Mouse (Mus musculus) heart, adult 18-20 months (tissue): ENCODE results near the gene Gucy2e. TPM values are rescaled to one million over a fixed set of nuclear protein-coding genes. Genes with fewer than 3 reads are reported as not detected.
A peak's percentile ranks its signal among the peaks of the same experiment; 100 is the strongest.

Experiments
- DNase-seq, 2 experiments: peaks; one replicate each; pipeline ENCODE4 v3.0.0; 2021 to 2022; ENCODE audit warnings: mixed read lengths in 1 of 2
- total RNA-seq, 2 experiments: library from RNA; stranded (reverse); gene quantifications; 2 replicates each; pipeline ENCODE4 v1.2.3; 2021

Gucy2e gene
- total RNA-seq, 2 experiments from 2014 or later, result 1.3 to 1.5 TPM

DNA sequence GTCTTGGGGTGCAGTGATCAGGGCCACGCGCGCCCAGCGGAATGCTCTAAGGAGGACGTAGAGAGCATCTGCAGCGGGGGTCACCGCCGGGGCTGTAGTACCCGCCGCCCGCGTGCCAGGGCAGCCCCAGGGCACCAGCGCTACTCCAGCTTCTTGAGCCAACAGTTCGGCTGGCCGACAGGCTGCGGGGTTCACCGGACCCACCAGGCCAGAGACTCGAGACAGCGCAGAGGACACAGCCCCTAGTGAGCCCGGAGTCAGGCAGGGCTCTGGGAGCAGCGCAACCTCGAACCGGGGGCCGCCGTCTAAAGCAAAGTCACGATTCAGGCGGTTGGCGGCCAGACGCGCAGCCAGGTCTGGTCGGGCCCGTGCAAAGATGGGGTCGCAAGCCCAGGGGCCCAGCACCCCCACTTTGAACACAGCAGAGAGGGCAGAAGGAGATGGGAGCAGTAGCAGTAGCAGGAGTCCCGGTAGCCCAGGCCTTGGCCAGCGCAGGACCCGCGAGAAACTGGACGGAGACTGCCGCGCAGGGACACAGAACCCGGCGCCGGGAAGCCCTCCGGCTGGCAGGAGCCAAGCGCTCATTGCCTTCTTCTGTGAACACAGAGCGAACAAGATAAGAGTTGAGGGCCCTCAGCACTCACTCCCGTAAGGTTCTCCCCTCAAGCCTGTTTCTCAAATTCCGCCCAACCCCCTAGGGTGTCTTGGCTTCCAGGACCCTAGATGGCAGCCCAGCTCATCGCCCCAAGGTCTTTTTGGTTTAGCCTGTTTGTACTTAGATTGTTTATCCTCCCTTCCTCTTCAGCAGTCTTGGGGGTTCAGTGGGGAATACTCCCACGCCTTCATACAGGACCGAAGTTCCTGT is 543 bp downstream of the Gucy2e start:
- DNase-seq, result no peak

GRCm38 (mm10) chr11:69235285-69236060 is 1.4 kb downstream of the Gucy2e start:
- DNase-seq, result peak; percentile 52 to 58

- DNase-seq, result no peak
Measured at GRCm38 (mm10) chr11:69233141-69233540, 3.7 kb downstream of the Gucy2e start.

GRCm38 (mm10) chr11:69230420-69230819 is 6.4 kb downstream of the Gucy2e start:
- DNase-seq, result no peak

DNA sequence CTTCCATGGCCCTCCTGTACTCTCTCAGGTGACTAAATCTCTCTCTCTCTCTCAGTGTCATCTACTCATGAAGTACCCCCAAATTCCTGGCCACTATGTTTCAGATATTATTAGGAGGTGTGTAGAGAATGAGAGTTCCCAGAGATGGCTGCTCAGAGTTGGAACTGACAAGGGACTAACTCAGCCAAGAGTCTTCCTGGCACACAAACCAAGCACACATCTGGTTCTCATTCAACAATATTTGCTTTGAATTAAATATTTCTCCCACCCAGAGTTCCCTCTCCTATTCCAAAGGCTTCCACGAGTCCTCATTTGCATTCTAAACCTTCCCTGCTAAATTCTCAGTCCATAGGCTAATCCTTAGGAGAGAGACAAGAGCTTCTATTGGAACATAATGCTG is 11.1 kb downstream of the Gucy2e start:
- no peak for DNase-seq

GRCm38 (mm10) chr11:69223101-69223500 is 13.7 kb downstream of the Gucy2e start:
- peak; percentile 35 to 61 for DNase-seq

DNA sequence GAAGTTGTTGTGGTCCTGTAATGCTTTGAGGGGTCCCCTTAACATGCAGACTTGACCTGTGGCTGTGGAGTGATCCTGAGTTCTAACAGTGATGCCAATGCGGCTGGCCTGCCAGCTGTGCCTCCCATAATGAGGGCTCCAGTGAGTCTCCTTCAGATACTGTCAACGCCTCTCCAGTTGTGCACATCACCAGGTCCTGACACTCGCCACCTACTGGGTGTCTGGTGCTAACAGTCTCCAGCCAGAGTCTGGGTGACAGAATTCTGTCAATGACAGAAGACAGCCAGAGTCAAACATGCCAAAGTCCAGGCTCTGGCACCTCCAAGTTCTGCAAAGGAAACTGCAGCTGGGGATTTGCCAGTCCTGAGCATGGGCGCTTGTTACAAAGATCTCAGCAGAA is 15.8 kb downstream of the Gucy2e start:
- peak; percentile 28 to 60 for DNase-seq

DNA sequence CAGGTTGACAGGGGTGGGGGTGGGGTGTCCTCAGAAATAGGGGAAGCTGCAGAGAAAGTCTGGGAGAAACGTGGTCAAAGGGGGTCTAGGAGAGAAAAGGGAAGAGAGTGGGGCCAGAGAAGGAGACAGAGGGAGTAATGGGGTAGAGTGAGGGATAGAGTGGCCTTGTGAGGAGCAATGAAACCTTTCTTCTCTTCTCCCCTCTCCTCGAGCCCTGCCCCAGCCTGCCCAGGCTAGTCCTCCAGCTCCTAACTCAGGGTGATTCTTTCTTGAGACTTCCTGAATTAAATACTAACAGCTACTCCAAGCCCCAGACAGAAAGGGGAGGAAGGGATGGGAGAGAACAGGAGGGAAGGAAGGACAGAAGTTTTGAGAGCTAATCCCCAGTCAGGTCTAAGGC is 18.2 kb downstream of the Gucy2e start:
- DNase-seq, result no peak

DNA sequence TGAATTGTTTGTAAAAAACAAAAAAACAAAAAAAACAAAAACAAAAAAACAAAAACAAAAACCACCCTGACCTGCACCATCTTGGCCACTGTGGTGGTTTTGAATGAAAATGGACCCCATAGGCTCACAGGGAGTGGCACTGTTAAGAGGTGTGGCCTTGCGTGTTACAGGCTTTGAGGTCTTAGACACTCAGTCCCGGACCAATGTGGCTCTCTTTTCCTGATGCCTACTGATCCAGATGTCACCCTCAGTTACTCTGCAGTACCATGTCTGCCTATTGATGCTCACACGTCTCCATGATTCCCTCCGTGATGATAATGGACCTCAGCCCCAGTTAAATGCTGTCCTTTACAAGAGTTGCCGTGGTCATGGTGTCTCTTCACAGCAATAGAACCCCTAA is 19.4 kb downstream of the Gucy2e start:
- no peak for DNase-seq

DNA sequence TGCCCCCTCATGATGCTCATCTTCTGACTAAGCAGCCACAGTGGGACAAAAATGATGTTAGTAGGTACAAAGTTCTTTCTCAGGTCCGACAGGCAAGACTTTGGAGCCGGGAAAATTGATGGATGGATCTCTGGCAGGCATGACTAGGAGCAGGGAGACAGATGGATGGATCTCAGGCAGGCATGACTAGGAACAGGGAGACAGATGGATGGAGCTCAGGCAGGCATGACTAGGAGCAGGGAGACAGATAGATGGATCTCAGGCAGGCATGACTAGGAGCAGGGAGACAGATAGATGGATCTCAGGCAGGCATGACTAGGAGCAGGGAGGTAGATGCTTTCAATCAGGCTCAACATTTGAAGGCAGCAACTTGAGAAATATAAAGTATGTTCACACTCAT is 25.4 kb downstream of the Gucy2e start:
- DNase-seq, result no peak

DNA sequence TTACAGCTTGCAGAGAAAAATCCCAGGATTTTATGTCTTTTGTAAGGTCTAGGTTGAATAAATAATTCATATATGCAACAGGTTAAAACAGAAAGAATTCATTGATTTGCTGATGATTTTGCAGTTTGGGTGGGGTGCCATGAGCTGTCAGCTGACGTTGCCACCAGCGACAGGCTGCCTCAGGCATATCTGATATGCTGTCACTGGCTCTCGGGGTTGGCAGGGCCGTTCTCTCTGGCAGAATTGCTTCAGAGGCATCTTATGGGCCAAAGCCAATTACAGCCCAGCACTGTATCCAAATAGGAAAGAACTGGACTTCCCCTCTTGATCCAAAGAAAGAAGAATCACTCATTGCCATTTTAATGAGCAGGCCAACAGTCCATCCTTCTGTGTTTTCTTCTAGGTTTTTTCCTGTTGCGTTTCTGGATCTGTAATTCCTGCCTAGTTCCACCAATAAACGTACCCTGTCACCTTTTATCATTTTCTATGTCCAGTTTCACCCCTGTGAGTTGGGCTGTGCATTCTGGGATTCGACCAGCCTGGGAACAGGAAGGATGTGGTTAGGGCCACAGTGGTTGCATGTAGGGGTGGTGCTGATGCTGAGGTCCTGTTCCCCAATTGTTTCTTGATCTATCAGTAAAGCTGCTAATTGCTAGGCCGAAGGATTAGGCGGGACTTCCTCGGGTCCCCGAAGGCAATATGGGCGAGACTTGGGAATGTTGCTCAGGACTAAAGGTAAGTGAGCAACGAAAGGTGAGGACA is 34.2 kb downstream of the Gucy2e start:
- no peak for DNase-seq

GRCm38 (mm10) chr11:69200231-69200630 is 36.6 kb downstream of the Gucy2e start:
- no peak for DNase-seq

DNA sequence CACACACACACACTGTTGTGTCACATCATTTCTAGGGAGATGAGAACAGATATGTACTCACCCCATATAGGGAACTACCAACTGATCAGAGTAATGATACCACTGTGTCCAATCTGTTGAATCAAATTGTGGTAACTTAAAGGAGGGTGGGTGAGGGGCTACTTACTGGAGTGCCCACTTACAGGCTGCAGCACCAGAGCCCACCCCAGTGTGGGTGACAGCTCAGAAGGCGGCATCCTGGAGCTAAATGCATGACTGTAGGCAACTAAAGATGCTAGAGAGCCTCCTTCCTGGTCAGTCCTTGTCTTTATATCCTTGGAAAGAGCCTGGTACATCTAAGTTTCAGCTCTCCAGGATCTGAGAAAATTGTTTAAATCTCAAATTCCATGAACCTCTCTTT is 37.6 kb downstream of the Gucy2e start:
- no peak for DNase-seq

GRCm38 (mm10) chr11:69197743-69198142 is 39.1 kb downstream of the Gucy2e start, which contains the start of gene Alox8:
Gene Alox8, minus strand, starts transcription at chr11:69197843.
- DNase-seq, result no peak

DNA sequence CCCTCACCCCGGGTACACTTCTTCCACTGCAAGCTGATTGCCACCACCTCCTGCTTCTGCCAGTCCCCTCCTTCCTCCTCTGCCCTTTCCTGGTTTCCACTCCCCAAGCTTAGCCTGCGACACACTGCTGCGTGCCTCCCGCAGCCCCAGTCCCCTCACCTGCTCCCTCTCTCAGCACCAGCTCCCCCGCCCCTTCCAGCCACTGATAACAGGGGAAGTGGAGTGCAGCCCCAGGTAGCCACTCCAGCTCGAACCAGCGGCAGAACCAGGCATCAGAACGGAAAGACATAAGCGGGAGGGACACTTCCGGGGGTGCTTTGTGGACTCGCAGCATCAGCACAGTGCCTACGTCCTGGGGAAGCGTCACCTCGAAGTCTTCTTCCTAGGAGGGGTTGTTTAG is 39.6 kb downstream of the Gucy2e start:
- no peak for DNase-seq

- peak in 1 of 2 experiments; percentile 10 for DNase-seq
Measured at GRCm38 (mm10) chr11:69196766-69197165, 40.1 kb downstream of the Gucy2e start.

DNA sequence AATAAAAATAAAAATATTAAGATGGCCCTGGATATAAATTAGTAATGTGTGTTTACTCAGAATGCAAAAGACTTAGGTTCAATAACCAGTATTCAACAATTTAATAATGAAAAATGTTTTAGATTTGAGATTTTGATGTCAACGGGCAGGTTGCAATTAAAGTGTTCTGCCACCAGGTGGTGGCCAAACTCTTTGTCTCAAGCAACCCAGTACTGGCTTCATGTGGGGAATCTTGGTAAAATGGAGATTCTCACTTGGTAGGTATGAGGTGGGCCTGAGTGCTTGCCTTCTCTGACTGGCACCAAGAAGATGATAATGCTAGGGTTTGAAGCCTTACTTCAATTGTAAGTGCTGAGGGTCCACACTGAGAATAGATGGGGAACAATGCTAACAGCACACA is 44.0 kb downstream of the Gucy2e start:
- DNase-seq, result peak; percentile 17 to 49

DNA sequence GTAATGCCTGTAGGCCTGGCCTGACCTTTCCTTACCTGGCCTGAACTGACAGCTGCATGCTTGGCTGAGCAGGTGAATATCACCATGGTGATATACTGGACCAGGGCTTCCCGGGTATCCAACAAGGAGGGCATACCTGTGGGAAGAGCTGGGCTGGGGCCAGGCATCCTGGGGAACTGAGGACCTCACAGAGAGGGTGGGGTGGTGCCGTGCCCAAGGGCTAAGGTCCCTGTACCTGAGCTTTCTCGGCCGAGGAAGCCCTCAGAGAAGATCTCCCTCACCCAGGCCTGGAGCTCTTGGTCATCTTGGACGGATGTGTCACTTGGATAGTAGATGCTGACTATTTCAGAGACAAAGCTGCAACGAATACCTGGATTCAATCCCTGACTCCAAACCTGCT is 50.9 kb downstream of the Gucy2e start:
- no peak for DNase-seq

DNA sequence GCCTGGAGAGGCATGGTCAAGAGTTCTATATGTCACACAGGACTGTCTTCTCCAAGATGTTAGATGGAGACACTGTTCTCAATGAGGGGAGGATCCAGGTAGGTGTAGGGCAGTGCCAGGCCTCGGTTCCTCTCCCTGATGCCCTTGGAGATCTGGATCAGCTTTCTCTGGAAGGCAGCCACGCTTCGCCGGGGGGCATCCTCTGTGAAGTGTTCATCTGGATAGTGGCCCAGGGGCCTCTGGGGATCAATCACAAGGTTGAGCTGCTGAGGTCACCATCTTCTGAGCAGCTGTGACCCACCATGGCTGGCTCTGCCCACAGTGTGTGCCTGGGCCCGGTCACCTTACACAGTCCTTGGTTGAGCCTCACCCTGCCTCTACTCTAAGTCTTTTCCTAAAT is 51.8 kb downstream of the Gucy2e start:
- no peak for DNase-seq

DNA sequence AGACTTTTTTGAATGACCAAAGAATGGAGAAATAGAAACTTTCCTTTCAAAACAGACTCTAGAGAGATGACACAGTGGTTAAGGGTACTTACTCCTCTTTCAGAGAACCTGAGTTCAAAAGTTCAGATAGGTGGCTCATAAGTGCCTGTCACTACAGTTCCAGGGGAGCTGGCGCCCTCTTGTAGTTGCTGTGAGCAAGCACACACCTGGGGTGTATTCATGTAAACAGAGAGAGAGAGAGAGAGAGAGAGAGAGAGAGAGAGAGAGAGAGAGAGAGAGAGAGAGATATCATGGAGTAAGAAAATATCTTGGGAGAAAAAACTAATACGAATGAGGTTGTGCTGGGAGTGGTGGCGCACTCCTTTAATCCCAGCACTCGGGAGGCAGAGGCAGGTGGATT is 56.7 kb downstream of the Gucy2e start:
- no peak for DNase-seq

DNA sequence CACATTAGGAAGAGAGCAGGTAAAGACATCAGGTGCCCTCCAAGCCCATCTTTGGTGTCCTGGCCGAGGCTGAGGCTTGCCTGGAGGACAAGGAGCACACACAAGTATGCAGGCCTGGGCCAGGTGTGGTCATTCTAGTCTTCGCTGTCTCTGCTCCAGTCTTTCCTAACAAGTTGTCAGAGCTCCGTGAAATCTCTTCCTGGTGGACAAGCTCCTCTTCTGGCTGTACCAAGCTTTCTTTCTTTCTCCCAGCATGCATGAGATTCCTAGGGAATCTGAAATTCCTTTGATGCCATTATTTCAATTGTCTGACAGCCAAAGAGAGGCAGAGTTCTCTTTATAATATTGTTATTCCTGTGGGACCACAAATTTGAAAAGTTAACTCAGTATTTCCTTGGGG is 57.3 kb downstream of the Gucy2e start:
- DNase-seq, result no peak

DNA sequence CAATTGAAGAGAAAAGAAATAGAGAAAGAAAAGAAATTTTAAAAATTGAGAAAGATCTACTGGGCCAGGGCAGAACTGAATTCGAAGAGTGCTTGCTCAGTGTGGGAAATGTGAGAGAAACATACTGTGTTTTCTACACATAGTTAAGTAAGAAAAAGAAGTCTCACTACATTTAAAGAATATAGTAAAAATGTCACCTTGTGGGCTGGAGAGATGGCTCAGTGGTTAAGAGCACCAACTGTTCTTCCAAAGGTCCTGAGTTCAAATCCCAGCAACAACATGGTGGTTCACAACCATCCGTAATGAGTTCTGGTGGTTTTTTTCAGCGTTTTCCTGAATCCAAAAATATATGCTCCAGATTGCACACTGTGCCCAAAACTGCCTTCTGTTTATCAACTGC is 58.3 kb downstream of the Gucy2e start:
- DNase-seq, result no peak

DNA sequence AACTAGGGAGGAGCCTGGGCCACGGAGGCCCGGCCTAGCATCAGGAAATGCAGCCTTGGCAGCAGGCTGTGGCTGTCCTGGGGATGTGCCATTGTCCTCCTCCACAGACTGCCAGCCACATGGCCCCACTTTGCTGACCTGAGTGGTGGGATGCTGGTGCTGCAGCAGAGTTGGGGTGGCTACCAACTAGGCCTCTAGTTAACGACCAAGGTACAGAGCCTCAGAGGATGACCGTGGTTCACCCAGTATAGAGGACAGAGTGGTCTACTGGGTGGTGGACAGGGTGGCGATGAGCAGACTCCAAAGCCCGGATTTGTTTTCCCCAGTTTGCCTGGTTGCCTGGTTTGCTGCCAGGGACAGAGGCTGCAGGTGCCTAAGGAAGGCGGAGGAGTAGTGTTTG is 62.1 kb downstream of the Gucy2e start:
- DNase-seq, result no peak
